Mouse (Mus musculus) olfactory bulb, adult 2 months (tissue): Measurements from ENCODE around the gene Epdr1.

ENCODE experiments used
- CTCF ChIP-seq: fragments of 200-500 bp; IDR thresholded peaks from 2 replicates; pipeline ENCODE4 v1.5.1; 2012; ENCODE audit warnings: low read depth, mild to moderate bottlenecking, low read length, moderate library complexity; ENCODE audit not compliant: insufficient read depth
- POLR2A ChIP-seq: fragments of 200-500 bp; IDR thresholded peaks from 2 replicates; pipeline ENCODE4 v1.6.1; 2012; ENCODE audit warnings: mild to moderate bottlenecking, low read depth, low read length, moderate library complexity; ENCODE audit not compliant: insufficient read depth

GRCm38 (mm10) chr13:19630768-19631709 lies 11.3 kb upstream of the Epdr1 start:
- TF ChIP-seq CTCF, result no peak
- TF ChIP-seq POLR2A, result no peak
